In the genomic region with DNA sequence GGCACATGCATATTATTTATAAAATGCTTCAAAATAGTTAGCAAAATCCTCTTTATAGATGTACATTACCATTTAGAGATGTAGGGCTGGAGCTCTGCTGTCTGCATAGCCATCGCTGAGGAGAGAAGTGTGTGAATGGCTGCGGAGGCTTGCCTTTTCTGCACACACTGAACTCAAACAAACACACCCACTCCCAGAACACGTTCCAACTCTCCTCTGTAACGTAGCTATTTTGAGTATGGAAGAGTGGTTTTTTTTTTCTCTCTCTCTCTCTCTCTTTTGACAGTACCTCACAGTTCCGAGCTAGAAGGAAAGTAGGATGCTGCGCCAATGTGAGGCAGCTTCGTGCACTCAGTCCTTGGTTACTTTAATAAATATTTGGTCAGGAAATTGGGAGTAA, we compare ENCODE assay signal across 13 mouse cellular contexts. TPM values are rescaled to one million over a fixed set of nuclear protein-coding genes. Genes with fewer than 3 reads are reported as not detected.
DNase-seq lines count a peak whose midpoint lies in the region; ATAC-seq and TF ChIP-seq lines count a peak whose summit lies in the region.
"Had no signal": no experiment of that assay in that cellular context is flagged by ENCODE, and none has a peak within 500 bp of the region (broad histone marks: within the 10 kb centered on the region; RNA-seq: fewer than 3 reads in every experiment).

Gene Rtl3, minus strand, starts transcription at position 236 of the 400 bp plus-strand sequence.

- H3K36me3 ChIP-seq in lung, embryonic 15.5 days: no peaks in the 10 kb centered on the region
- no peaks in the 10 kb centered on the region for H3K36me3 ChIP-seq in kidney, adult 2 months (ENCODE audit: control insufficient read depth, insufficient read depth, low read length)
- H3K36me3 ChIP-seq: liver, embryonic 12.5 days had no signal

- intact Hi-C loops in gastrocnemius, postnatal 36 days (cut with DNase I): no loop called here

- no peak within 1 kb of the TSS for H3K9ac ChIP-seq in lung, embryonic 15.5 days
- H3K9ac ChIP-seq: liver, embryonic 12.5 days had no signal

- peak within 1 kb of the TSS; percentile 33; the same call in 1 of the 2 replicates for H3K27ac ChIP-seq in lung, embryonic 15.5 days
- no peak within 1 kb of the TSS for H3K27ac ChIP-seq in kidney, adult 2 months (ENCODE audit: insufficient read depth, low read depth, low read length)
- H3K27ac ChIP-seq: liver, embryonic 12.5 days had no signal

- TF ChIP-seq POLR2A in kidney, adult 2 months (IDR thresholded peaks at IDR 0.05; ENCODE audit: low read depth, low read length): no peak

- H3K4me3 ChIP-seq in lung, embryonic 15.5 days: no peak within 1 kb of the TSS
- H3K4me3 ChIP-seq in kidney, adult 2 months (ENCODE audit: insufficient read depth, low read depth, low read length): no peak within 1 kb of the TSS
- H3K4me3 ChIP-seq: liver, embryonic 12.5 days had no signal

- no peaks in the 10 kb centered on the region for H3K27me3 ChIP-seq in lung, embryonic 15.5 days
- H3K27me3 ChIP-seq in kidney, adult 2 months (replicated peaks; ENCODE audit: control insufficient read depth, insufficient read depth, low read length): no peaks in the 10 kb centered on the region
- H3K27me3 ChIP-seq: liver, embryonic 12.5 days had no signal

- ATAC-seq in lung, embryonic 15.5 days (ENCODE audit: borderline replicate concordance, extremely low read depth, low FRiP score, low TSS enrichment): peak; percentile 80; the same call in 1 of the 2 replicates
- ATAC-seq: liver, embryonic 12.5 days had no signal

- peak in 1 of 2 experiments; percentile 10 for DNase-seq in gastrocnemius, postnatal 4 days (ENCODE audit: low spot score in 2 of 2)
- no peak for DNase-seq in gastrocnemius, postnatal 36 days
- DNase-seq in lung, postnatal 10 days: no peak
- DNase-seq in layer of hippocampus, adult 9-11 months: peak; percentile 55
- peak; percentile 18 for DNase-seq in right cerebral cortex, postnatal 25 days
- no peak for DNase-seq in thymus, postnatal 10 days (ENCODE audit: low spot score in 2 of 2)
- no peak for DNase-seq in kidney, adult 2 months
- DNase-seq: kidney, adult 11 months; thymus, postnatal 25 days had no signal

- no peaks in the 10 kb centered on the region for H3K4me1 ChIP-seq in lung, embryonic 15.5 days
- H3K4me1 ChIP-seq in kidney, adult 2 months (ENCODE audit: control insufficient read depth, insufficient read depth, low read length): no peaks in the 10 kb centered on the region
- H3K4me1 ChIP-seq: liver, embryonic 12.5 days had no signal

- 25% methylated on average over 7 of the region's 7 CpGs for WGBS in lung, embryonic 15.5 days
- WGBS in kidney, adult 2 months: 64% methylated on average over 7 of the region's 7 CpGs

- peak within 1 kb of the TSS; percentile 16; the same call in 1 of the 2 replicates for H3K4me2 ChIP-seq in lung, embryonic 15.5 days
- H3K4me2 ChIP-seq: liver, embryonic 12.5 days had no signal

- no peaks in the 10 kb centered on the region for H3K9me3 ChIP-seq in lung, embryonic 15.5 days
- H3K9me3 ChIP-seq: liver, embryonic 12.5 days had no signal

- no peak for TF ChIP-seq CTCF in kidney, adult 2 months (conservative IDR thresholded peaks at IDR 0.05; ENCODE audit: insufficient read depth, insufficient read length, low read depth, low read length)

RNA-seq across cellular contexts. Expression of gene Rtl3, which starts in this region (rescaled TPM):
- total RNA-seq in gastrocnemius, postnatal 4 days (2021): 10 to 100 TPM; 66.6 to 66.9 TPM
- total RNA-seq in gastrocnemius, postnatal 36 days (2021): under 1 TPM; 0.81 to 0.94 TPM
- 9.8 and 11.8 TPM in 2 replicates for polyA plus RNA-seq in lung, embryonic 15.5 days (2015; fragmentation: Nextera tagmentation; extraction: Ambion mirVana)
- polyA plus RNA-seq in kidney, adult 2 months (2012; rRNA removed): 0.08 and 0.16 TPM in 2 replicates
- total RNA-seq: common myeloid progenitor, adult 5-6 weeks; monocyte, adult 5-6 weeks had no signal

Comparison
In these comparisons a context has a peak if more than half of its experiments do, and no peak if none do; other contexts are left out.
1. RNA of gene Rtl3 (total RNA-seq): 66.6 to 66.9 TPM in gastrocnemius, postnatal 4 days; 0.81 to 0.94 TPM in gastrocnemius, postnatal 36 days; every median in the first group is over 10 times any median in the second.
2. DNase-seq: peak in layer of hippocampus, adult 9-11 months (single experiment) and right cerebral cortex, postnatal 25 days (single experiment); none in gastrocnemius, postnatal 36 days (0 of 2), lung, postnatal 10 days (single experiment), thymus, postnatal 10 days (0 of 2) and kidney, adult 2 months (single experiment).